Mouse (Mus musculus): Measurements from ENCODE around the gene Ccdc163.

The Ccdc163 gene

DNA sequence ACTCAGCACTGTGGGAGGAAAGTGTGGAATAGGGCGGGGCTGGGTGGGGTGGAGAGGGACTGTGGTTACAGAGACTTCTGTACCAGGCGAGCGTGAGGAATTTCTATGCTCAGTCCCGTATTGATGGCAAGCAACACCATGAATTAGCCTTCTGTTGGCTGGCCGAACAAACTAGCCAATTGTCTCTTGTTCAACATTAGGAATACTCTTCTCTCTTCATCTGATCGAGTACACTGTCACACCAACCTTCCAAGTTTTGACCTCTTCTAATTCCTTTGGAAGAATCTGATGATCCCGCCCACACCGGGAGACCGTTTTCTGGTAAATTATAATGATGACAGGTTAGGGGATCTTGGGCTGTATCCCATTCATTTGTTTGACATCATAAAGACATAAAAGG, 643 bp upstream of the Ccdc163 start:
- no peak for DNase-seq

DNA sequence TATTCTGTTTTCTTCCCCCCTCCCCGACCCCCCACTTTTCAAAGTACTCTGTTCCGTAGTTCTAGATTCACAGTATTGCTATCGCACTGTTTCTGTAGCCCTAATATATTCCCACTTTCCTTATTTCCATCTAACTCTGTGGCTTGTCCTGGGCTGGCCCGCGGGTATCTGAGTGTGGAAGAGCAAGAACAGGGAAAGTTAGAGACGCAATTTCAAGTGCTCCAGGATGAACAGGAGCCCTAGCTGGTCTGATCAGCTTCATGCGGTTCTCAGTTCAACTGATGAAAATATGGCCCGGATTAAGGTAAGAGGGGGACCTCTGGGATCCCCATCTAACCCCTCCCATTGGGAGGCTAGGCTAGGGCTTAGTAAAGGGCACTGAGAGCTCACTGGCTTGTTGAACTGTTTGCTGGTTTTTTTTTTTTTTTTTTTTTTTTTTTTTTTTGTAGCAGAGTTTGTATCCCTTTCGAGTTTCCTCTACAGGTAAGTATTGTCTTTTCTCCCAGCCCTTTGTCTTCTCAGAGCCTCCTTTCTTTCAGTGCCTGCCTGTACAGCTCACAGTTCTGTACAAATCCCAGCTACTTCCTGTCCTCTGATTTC, 582 bp downstream of the Ccdc163 start:
- no peak for DNase-seq

- no peak for DNase-seq
Observed at GRCm38 (mm10) chr4:116710154-116710553, 1.8 kb downstream of the Ccdc163 start.

- DNase-seq = no peak
Observed at GRCm38 (mm10) chr4:116712536-116712935, 4.2 kb downstream of the Ccdc163 start.

- DNase-seq = peak; percentile 54 to 78
Observed at GRCm38 (mm10) chr4:116719396-116719795, 11.1 kb downstream of the Ccdc163 start.

DNA sequence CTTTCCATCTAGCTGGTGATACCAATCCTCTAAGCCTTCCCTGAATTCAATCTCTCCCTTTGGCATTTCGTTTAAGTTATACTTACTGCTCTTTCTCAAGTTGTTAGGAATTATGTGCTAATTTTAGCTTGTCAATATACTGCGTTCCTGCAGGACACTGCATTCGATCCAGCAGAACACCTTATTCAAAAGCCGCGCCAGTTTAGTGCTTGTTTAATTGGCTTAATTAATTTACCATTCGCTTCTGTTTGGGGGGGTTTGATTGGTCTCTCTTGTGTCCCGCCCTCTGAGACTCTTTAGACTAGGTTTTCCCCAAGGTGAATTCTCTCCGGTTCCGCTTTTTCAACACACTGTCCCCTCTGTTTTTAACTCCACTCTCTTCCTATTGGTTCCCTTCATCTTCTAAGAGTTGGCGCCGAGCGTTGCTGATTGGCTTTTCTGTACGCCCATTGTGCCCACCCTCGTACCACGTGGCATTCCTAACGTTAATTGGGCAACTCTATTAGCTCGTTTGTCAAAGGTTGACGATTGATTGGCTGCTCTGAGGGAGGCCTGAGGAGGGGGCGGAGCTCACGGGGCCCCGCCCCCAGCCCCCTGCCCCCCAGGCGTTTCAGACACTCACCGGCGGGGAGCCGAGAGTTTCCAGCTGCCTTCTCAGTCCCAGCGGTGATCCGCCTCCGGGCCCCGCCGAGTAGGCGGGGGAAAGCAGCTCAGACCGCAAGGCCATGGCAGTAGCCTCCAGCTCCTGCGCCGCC, 12.2 kb downstream of the Ccdc163 start, which contains the start of gene Tesk2:
Gene Tesk2 (plus strand): TSS at position 606 of the 755 bp plus-strand sequence.
- DNase-seq = peak; percentile 92 to 95

DNA sequence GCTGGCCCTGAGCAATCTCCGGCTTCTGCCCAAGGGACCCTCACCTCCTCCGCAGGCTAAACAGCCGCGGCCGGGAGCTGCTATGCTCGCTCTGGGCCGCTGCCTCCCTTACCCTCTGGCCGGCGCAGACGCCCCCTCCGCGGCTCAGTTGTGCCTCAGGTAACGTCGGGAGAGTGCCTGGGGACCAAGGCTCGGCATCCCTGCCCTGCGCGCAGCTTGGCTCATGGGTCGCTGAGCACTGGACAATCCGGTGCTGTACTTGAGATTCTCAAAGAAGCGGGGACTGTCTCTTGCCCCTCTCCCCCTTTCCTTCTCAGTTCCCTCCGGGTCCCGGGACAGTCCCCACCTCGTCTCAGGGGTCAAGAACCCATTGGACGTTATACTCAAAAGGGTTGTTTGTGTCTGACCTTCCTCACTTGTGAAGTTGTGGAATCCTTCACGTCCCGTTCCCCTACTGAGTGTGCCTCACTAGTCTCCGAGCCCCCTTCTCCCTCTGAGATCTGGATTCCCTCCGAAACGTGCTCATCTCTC, 12.9 kb downstream of the Ccdc163 start:
- no peak for DNase-seq

DNA sequence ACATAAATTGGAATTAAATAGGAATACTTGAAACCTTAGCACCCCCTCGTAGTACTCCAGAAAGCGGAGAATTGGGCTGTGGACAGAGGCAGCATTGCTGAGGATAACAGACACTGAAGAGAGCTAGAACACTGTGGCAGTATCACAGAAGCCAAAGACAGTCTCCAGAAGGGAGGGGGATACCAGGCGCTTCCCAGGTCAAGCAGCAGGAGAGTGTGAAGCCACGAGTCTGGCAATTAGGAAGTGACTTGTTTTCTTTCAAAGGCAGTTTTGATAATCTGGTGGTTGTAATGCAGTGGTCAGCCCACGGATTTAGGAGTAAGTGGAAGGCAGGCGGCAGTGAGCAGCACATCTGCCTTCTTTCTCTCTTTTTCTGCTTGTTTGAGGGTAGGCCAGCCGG, 13.9 kb downstream of the Ccdc163 start:
- no peak for DNase-seq

DNA sequence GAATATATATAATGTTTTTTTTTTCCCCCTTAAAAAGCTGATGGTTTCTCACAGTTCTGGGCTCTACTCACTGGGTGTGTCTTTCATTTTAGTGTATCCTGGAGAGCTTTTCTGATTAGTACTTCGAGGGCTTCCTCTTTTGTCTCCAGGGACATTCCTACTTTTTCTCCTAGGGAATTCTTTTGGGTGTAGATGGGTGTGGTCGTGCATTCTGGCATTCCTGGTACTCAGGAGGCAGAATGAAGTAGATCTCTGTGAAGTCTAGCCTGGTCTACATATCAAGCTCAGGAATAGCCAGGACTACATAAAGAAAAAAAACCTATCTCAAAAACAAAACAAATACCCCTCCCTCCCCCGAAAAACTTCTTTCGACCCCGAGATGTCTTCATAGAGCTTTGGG, 17.1 kb downstream of the Ccdc163 start:
- DNase-seq = no peak

- no peak for DNase-seq
Observed at GRCm38 (mm10) chr4:116727401-116727800, 19.1 kb downstream of the Ccdc163 start.

DNA sequence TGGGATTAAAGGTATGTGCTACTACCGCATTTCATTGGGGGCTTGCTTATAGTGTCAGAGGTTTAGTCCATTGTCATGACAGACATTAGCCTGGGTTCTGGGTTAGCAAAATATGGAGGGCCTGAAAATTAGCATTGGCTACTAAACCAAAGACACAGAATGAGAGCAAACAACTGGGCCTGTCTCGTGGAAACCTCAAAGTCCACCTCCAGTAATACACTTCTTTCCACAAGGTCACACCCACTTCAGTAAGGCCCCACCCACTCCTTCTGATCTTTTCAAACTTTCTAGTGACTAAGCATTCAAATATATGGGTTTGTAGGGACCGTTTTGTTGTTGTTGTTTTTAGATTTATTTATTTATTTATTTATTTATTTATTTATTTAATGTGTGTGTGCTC, 21.2 kb downstream of the Ccdc163 start:
- no peak for DNase-seq

GRCm38 (mm10) chr4:116731077-116731476, 22.8 kb downstream of the Ccdc163 start:
- DNase-seq = no peak

DNA sequence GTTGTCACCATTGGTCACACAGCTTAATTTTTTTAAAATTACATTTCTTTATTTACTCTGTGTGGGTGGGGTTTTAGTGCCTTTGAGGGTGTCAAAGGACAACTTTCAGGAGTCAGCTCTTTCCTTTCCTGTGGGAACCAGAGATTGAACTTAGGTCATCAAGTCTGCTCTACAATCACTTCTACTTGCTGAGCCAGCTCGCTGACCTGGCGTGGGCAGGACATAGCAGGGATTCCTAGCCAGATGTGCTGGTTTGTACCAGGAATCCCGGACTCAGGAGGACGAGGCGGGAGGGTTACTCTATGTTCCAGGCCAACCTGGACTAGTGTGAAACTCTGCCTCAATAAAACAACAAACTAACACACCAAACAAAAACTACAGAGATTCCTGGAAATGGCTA, 24.0 kb downstream of the Ccdc163 start:
- DNase-seq = no peak

GRCm38 (mm10) chr4:116734996-116735395, 26.7 kb downstream of the Ccdc163 start:
- no peak for DNase-seq

GRCm38 (mm10) chr4:116738972-116739751, 30.9 kb downstream of the Ccdc163 start:
- DNase-seq = no peak

DNA sequence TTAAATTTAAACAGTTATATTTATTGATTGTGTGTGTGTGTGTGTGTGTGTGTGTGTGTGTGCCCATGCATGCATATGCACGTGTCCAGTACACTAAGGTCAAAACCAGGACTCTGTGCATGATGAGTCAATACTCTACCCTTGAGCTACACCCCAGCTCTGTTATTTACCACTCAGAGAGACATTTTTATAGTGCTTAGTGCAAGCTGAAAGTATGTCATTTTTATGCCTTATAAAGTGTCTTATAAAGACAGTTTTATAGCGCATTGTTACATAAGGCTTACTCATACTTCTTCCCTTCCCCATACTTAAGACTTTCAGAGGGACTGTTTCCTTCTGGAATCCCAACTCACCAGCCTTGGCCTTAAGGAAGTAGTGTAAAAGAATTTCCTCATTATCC, 41.4 kb downstream of the Ccdc163 start:
- DNase-seq = no peak

DNA sequence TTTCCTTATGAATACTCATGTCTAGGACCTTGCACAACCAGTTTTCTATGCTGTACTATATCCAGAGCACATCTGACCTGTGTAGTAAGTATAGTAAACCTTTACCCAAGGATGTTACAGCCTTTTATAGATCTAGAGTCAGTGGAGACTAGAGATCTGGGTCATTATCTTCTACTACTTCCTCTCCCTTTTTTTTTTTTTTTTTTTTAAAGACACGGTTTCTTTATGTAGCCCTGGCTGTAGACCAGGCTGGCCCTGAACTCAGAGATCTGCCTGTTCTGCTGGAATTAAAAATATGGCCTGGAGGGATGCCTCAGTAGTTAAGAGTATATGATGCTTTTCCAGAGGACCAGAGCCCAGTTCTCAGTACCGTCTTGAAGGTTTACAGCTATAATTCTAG, 53.6 kb downstream of the Ccdc163 start:
- no peak for DNase-seq

- no peak for DNase-seq
Observed at GRCm38 (mm10) chr4:116764001-116764400, 55.7 kb downstream of the Ccdc163 start.

- no peak for DNase-seq
Observed at GRCm38 (mm10) chr4:116768510-116768909, 60.2 kb downstream of the Ccdc163 start.

- DNase-seq = no peak
Observed at GRCm38 (mm10) chr4:116769060-116769459, 60.8 kb downstream of the Ccdc163 start.

DNA sequence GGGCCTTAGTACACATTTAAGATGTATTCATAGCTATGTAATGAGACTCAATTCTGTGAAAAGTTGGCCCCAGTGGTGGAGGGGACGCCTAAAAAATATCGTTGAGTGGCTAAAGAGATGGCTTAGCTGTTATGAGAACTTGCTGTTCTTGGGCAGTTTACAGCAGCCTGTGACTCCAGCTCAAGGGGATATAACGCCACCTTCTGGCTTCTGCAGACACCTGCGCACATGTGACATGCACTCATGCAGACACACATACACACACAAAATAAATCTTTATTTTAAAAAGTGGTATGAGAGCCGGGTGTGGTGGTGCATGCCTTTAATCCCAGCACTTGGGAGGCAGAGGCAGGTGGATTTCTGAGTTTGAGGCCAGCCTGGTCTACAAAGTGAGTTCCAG, 68.1 kb downstream of the Ccdc163 start:
- DNase-seq = no peak

DNA sequence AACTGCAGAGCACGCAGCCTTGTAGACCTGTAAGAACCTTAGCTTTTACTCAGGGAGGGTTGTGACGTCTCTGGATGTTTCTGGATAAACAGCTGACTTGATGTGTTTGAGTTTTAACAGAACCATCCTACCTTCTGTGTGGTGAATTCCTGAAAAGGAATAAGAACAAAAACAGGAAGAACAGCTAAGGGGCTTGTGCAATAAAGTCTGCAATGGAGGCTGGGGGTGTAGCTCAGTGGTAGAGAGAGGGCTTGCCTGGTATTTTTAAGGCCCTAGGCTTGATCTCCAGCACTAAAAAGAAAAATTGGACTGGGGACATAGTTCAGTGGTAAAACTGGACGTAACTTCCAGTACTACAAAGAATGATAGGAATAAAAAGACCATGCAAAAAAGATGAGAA, 68.8 kb downstream of the Ccdc163 start:
- DNase-seq = no peak

- DNase-seq = no peak
Observed at GRCm38 (mm10) chr4:116780541-116780940, 72.2 kb downstream of the Ccdc163 start.

- DNase-seq = no peak
Observed at GRCm38 (mm10) chr4:116781366-116781765, 73.1 kb downstream of the Ccdc163 start.
